Mouse (Mus musculus) intestine, embryonic 16.5 days (tissue): Measurements from ENCODE around the gene Etfdh. TPM values are rescaled to one million over a fixed set of nuclear protein-coding genes. Genes with fewer than 3 reads are reported as not detected.
A peak's percentile ranks its signal among the peaks of the same experiment; 100 is the strongest.
"Not testable (repeated sequence)": the region's sequence is repeated elsewhere in the genome, so short reads cannot be mapped to it uniquely, and the experiment has no call there.

ENCODE experiments used
- ATAC-seq: fragments of 200-750 bp; cut with Nextera tagmentation; 2 replicates; pipeline ENCODE4 v1.8.0; 2017; ENCODE audit warnings: moderate TSS enrichment, moderate library complexity
- H3K27ac ChIP-seq: fragments of 300-500 bp; sonication (generic); 2 replicates; pipeline ENCODE4 v1.5.1; 2014; ENCODE audit warnings: mild to moderate bottlenecking, low read length
- H3K27me3 ChIP-seq: fragments of 300-500 bp; sonication (generic); replicated peaks from 2 replicates; pipeline ENCODE4 v1.6.1; 2014; ENCODE audit warnings: low read length, control low read depth, mixed read lengths; ENCODE audit not compliant: control insufficient read depth, insufficient read depth
- H3K36me3 ChIP-seq: fragments of 300-500 bp; sonication (generic); 2 replicates; pipeline ENCODE4 v1.6.1; 2014; ENCODE audit warnings: low read length, control low read depth; ENCODE audit not compliant: control insufficient read depth, insufficient read depth
- H3K4me1 ChIP-seq: fragments of 300-500 bp; sonication (generic); 2 replicates; pipeline ENCODE4 v1.6.1; 2014; ENCODE audit warnings: low read length, control low read depth, mixed read lengths; ENCODE audit not compliant: control insufficient read depth, insufficient read depth
- H3K4me2 ChIP-seq: fragments of 300-500 bp; sonication (generic); 2 replicates; pipeline ENCODE4 v1.6.1; 2014; ENCODE audit warnings: low read depth, low read length, control low read depth
- H3K4me3 ChIP-seq: fragments of 300-500 bp; sonication (generic); 2 replicates; pipeline ENCODE4 v1.5.1; 2014; ENCODE audit warnings: mild to moderate bottlenecking, low read length
- H3K9ac ChIP-seq: fragments of 300-500 bp; sonication (generic); 2 replicates; pipeline ENCODE4 v1.6.1; 2014; ENCODE audit warnings: low read depth, low read length
- H3K9me3 ChIP-seq: fragments of 300-500 bp; sonication (generic); 2 replicates; pipeline ENCODE4 v1.6.1; 2016; ENCODE audit warnings: low read length, control low read depth; ENCODE audit not compliant: control insufficient read depth
- WGBS: fragments of 180-500 bp; shearing (Covaris S2); extraction: QIAGEN DNeasy Blood & Tissue Kit; methylation state at CpG from one replicate; pipeline ENCODE4 v1.1.7; 2014; 5-methylcytosine and 5-hydroxymethylcytosine counted together
- polyA plus RNA-seq: library from polyadenylated mRNA; unstranded; fragments of >200 nt; fragmentation: Nextera tagmentation; extraction: Ambion mirVana; gene quantifications from 2 replicates; pipeline ENCODE4 v1.2.1, GENCODE M21; 2015

The Etfdh gene
- polyA plus RNA-seq, 1 experiment from 2014 or later: 113 TPM

DNA sequence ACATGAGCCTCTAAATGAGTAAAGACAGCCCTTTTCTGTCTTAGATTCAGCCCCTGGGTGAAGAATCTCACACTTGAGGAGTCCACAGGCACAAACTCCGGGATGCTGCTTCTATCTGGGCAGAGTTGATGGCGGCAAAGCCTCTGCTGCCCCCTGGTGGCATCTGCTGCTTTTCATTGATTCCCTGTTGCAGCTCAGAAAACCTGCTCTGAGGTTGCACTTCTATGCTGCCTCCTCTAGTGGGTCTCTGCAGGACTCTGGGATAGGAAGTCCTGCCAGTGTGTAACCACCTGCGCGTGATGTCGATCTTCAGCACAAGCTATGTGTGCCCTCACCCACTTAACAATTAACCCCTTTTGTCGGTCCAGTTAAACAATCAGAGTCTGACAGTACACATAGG is 42.5 kb downstream of the Etfdh start:
- Histone ChIP-seq H3K4me3 (no peak overlapping the region), H3K4me1 (no peaks in the 10 kb centered on the region), H3K9me3 (no peaks in the 10 kb centered on the region), H3K36me3 (no peaks in the 10 kb centered on the region), H3K9ac (no peak overlapping the region), H3K27ac (no peak overlapping the region), H3K27me3 (no peaks in the 10 kb centered on the region), H3K4me2 (0 out of 2 replicates have a peak overlapping the region, but pooled peaks have one; percentile 24)
- WGBS: 5% methylated on average over 6 of the region's 6 CpGs
- ATAC-seq: peak; percentile 74

DNA sequence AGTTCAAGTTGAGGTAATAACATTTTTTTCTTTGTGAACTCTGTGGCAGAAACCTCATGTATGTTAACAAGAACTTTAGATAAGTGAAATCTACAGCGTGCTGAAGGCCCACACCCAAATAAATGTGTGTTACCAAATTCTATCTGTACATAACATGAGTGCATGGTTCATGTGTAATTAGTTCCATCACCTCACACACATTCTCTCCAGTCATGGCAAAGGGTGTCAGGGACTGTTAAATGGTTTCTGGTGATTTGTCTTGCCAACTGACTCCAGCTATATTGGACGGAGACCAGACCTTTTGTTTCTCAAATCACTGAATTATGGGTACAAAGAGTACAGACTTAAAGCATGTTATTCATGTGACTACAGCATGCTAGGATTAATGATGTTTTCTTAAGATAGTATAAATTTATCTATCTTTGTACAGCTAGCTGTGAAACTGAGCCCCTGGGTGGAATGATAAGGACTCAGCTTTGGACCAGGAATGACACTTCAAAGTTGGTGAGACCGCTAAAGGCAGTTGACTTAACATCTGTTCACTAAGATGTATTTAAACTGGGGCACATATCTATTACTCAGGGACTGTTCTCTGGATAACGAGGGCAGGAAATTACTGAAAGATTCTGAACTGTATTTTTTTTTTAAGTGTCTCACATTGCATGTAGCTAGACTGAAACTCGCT is 49.3 kb downstream of the Etfdh start:
- no peaks in the 10 kb centered on the region for H3K4me1 ChIP-seq
- H3K27ac ChIP-seq: no peak overlapping the region
- ATAC-seq: peak; percentile 49
- WGBS: 57% methylated on average over 5 of the region's 5 CpGs
- no peak overlapping the region for H3K4me3 ChIP-seq
- no peaks in the 10 kb centered on the region for H3K9me3 ChIP-seq
- no peak overlapping the region for H3K4me2 ChIP-seq
- H3K36me3 ChIP-seq: no peaks in the 10 kb centered on the region
- no peaks in the 10 kb centered on the region for H3K27me3 ChIP-seq
- no peak overlapping the region for H3K9ac ChIP-seq

DNA sequence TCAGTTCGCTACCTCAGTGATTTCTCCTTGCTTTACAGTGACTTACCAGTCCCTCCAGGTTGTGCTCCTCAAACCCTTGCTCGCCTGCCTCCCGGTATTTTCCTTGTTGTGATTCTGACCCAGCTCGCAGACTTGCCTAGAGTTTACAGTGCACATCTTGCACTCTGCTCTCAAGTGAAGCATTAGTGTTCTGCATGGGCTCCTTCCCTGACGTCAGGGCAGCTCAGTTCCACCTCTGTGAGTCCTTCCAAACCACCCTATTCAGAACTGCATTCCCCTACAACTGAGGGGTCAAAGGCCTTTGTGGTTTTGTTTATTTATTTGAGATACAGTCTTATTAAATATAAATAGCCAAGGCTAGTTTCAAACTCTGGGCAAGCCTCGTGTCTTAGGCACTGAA is 51.1 kb downstream of the Etfdh start:
- Histone ChIP-seq H3K9me3 (no peaks in the 10 kb centered on the region), H3K36me3 (no peaks in the 10 kb centered on the region), H3K4me1 (no peaks in the 10 kb centered on the region), H3K27me3 (no peaks in the 10 kb centered on the region), H3K27ac (no peak overlapping the region), H3K4me2 (no peak overlapping the region), H3K9ac (no peak overlapping the region), H3K4me3 (no peak overlapping the region)
- no peak for ATAC-seq
- 75% methylated on average over 6 of the region's 6 CpGs for WGBS

DNA sequence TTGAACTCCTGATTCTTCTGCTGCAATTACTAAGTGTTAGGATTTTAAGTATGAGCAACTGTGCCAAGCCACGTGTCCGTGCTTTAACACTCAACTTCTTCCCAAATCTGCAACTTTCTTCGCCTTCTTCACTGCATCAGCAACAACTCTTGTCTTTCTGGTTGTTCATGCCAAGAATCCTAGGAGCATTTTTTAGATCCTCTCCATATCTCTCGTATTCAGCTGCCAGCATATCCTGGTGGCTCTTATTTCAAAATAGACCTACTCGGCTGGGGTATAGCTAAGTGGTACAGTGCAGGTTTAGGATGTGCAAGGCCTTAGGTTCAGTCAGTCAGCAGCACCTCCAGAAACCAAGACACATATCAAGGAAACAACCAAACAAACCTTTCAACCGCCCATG is 51.7 kb downstream of the Etfdh start:
- no peaks in the 10 kb centered on the region for H3K4me1 ChIP-seq
- H3K27ac ChIP-seq: no peak overlapping the region
- no peaks in the 10 kb centered on the region for H3K9me3 ChIP-seq
- no peaks in the 10 kb centered on the region for H3K27me3 ChIP-seq
- no peak overlapping the region for H3K4me2 ChIP-seq
- no peak overlapping the region for H3K9ac ChIP-seq
- 83% methylated on average over 6 of the region's 6 CpGs for WGBS
- no peak overlapping the region for H3K4me3 ChIP-seq
- H3K36me3 ChIP-seq: no peaks in the 10 kb centered on the region
- ATAC-seq: no peak

DNA sequence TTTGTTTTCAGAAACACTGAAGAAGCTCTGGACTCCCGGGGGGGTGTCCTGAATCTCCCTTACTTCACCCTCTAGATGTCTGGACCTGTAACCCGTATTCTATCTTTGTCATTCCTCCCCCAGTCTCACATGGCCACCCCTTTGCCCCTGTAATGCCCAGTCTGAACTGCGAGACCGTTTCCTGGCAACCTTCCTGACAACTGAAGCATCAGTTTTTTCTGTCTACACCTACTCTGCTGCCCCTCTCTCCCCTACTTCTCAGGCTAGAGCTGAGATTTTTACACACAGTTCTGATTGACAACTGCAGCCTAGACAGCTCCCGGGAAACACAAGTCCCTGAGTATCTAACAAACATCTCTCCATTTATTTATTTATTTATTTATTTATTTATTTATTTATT is 52.4 kb downstream of the Etfdh start:
- Histone ChIP-seq H3K4me2 (no peak overlapping the region), H3K4me3 (no peak overlapping the region), H3K9me3 (no peaks in the 10 kb centered on the region), H3K36me3 (no peaks in the 10 kb centered on the region), H3K27ac (no peak overlapping the region), H3K27me3 (no peaks in the 10 kb centered on the region), H3K9ac (no peak overlapping the region), H3K4me1 (no peaks in the 10 kb centered on the region)
- ATAC-seq: no peak
- 29% methylated on average over 5 of the region's 5 CpGs for WGBS

DNA sequence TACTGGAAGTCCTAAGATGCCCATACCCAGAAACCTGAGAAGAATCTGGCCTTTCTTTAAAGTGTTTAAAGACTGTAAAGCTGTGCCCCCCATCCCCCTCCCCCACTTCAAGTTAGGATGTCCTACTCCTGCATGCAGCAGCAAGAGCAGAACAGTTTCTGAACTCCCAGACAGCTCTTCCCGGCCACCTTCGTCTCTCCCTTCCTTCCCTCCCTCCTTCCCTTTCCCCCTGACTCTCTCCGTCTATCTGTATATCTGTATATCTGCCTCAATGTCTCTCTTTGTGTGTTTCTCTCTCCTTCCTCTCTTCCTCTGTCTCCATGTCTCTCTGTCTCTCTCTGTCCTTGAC is 52.9 kb downstream of the Etfdh start:
- no peaks in the 10 kb centered on the region for H3K4me1 ChIP-seq
- peak; percentile 30 for ATAC-seq
- no peak overlapping the region for H3K4me3 ChIP-seq
- H3K36me3 ChIP-seq: no peaks in the 10 kb centered on the region
- no peak overlapping the region for H3K9ac ChIP-seq
- 9% methylated on average over 3 of the region's 3 CpGs for WGBS
- H3K9me3 ChIP-seq: no peaks in the 10 kb centered on the region
- H3K27ac ChIP-seq: no peak overlapping the region
- H3K4me2 ChIP-seq: no peak overlapping the region
- no peaks in the 10 kb centered on the region for H3K27me3 ChIP-seq

DNA sequence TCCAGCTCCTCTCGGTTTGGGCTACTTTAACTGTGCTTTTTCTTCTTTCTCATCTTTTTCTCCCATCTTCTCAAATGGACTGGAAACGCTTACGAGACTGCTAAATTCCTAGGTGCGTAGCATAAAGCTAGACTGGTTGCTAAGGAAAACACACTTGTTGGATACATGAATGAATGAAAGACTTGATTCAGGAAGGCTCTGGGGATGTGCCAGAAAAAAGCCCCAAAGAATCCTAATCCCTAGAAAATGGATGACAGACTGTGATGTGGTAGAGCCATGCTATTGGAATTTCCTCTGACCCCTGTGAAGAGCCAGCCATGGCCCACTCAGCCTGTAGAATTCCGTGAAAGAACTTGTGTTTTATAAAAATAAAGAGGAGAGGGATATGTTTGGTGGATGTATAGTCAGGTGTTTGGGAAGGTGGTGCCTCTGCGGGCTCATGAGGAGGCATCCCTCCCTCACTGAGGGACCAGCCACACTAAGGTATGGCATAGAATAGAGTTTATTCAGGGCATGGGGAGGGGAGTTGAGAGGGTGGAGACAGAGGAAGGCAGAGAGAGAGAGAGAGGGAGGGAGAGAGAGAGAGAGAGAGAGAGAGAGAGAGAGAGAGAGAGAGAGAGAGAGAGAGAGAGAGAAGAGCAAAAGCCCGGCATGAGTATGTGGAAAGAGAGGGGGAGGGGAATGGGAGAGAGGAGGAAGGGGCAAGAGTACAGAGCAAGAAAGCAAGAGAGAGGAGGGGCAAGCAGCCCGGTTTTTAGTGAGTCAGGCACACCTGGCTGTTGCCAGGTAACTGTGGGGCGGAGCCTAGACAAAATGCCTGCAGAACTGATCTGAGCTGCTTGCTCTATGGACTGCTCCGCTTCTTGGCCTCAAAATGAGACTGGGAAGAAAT is 53.5 kb downstream of the Etfdh start:
- no peak overlapping the region for H3K9ac ChIP-seq
- no peaks in the 10 kb centered on the region for H3K9me3 ChIP-seq
- no peak overlapping the region for H3K4me3 ChIP-seq
- H3K36me3 ChIP-seq: no peaks in the 10 kb centered on the region
- WGBS: 38% methylated on average over 10 of the region's 10 CpGs
- no peak overlapping the region for H3K4me2 ChIP-seq
- no peaks in the 10 kb centered on the region for H3K27me3 ChIP-seq
- no peak overlapping the region for H3K27ac ChIP-seq
- ATAC-seq: peak; percentile 82
- no peaks in the 10 kb centered on the region for H3K4me1 ChIP-seq

DNA sequence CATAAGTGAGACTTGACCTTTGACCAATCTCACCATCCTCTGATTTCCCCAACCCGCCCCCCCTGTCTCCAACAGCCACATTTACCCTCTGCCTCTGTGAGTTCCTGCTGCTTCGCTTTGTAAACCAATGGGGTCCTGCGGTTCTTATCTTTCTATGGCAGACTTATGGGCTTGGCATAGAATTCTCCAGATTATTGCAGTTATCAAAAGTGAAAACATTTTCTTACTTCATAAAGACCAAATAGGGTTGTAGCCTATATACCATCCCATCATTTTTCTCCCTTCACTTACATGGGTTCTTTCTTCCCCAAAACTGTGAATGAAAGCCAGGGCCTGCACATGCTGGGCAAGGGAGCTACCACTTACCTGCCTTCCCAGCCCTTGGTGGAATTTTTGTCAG is 55.0 kb downstream of the Etfdh start:
- WGBS: 80% methylated on average over 3 of the region's 3 CpGs
- Histone ChIP-seq H3K9ac (no peak overlapping the region), H3K27me3 (no peaks in the 10 kb centered on the region), H3K27ac (no peak overlapping the region), H3K9me3 (no peaks in the 10 kb centered on the region), H3K4me2 (no peak overlapping the region), H3K4me3 (no peak overlapping the region), H3K36me3 (no peaks in the 10 kb centered on the region), H3K4me1 (no peaks in the 10 kb centered on the region)
- peak; percentile 35 for ATAC-seq

DNA sequence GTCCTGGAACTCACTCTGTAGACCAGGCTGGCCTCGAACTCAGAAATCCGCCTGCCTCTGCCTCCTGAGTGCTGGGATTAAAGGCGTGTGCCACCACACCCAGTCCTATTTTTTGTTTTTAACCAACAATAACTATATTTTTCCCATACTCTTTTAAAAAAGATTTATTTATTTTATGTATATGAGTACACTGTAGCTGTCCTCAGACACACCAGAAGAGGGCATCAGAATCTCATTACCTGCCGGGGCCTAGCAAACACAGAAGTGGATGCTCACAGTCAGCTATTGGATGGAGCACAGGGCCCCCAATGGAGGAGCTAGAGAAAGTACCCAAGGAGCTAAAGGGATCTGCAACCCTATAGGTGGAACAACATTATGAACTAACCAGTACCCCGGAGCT is 55.9 kb downstream of the Etfdh start:
- not testable (repeated sequence) for H3K4me3 ChIP-seq, ATAC-seq, H3K36me3 ChIP-seq, H3K9ac ChIP-seq, H3K27me3 ChIP-seq, H3K27ac ChIP-seq, H3K4me2 ChIP-seq, H3K4me1 ChIP-seq, H3K9me3 ChIP-seq
- WGBS: 98% methylated on average over 5 of the region's 5 CpGs
